Comparison of ENCODE assay signal across 8 mouse cellular contexts in genomic region chr6:99692206-99692915, GRCm38 (mm10). TPM values are rescaled to one million over a fixed set of nuclear protein-coding genes. Genes with fewer than 3 reads are reported as not detected.
DNase-seq lines count a peak whose midpoint lies in the region; ATAC-seq and TF ChIP-seq lines count a peak whose summit lies in the region.

Gpr27 (plus strand) TSS chr6:99692679.

- H3K9ac ChIP-seq in forebrain, embryonic 14.5 days (ENCODE audit: low read length): peak within 1 kb of the TSS; percentile 89
- H3K9ac ChIP-seq in hindbrain, embryonic 16.5 days (ENCODE audit: low read depth, low read length): peak within 1 kb of the TSS; percentile 96
- peak within 1 kb of the TSS; percentile 89 for H3K9ac ChIP-seq in limb, embryonic 14.5 days (ENCODE audit: low read depth, low read length, severe bottlenecking)

- peak within 1 kb of the TSS; percentile 85 for H3K4me2 ChIP-seq in forebrain, embryonic 14.5 days (ENCODE audit: low read length)
- peak within 1 kb of the TSS; percentile 74 for H3K4me2 ChIP-seq in hindbrain, embryonic 16.5 days (ENCODE audit: low read length)
- peak within 1 kb of the TSS; percentile 94 for H3K4me2 ChIP-seq in limb, embryonic 14.5 days (replicated peaks; ENCODE audit: low read depth, low read length, severe bottlenecking)

- peak; percentile 86 for ATAC-seq in forebrain, embryonic 14.5 days
- peak; percentile 84 for ATAC-seq in hindbrain, embryonic 16.5 days
- ATAC-seq in limb, embryonic 14.5 days (ENCODE audit: low FRiP score, low read depth): peak; percentile 64
- ATAC-seq in neutrophil, adult 5-6 weeks (ENCODE audit: extremely low read depth, insufficient number of reproducible peaks, low FRiP score, poor library complexity, severe bottlenecking): 0 out of 2 replicates have a peak, but pooled peaks have one; percentile 13
- no peak for ATAC-seq in activated CD4-positive, CD25-positive, alpha-beta regulatory T cell, adult 4 months

- H3K36me3 ChIP-seq in forebrain, embryonic 14.5 days (ENCODE audit: control insufficient read depth, insufficient read depth, low read length): no peaks in the 10 kb centered on the region
- no peaks in the 10 kb centered on the region for H3K36me3 ChIP-seq in hindbrain, embryonic 16.5 days (ENCODE audit: control insufficient read depth, insufficient read depth, low read length)
- no peaks in the 10 kb centered on the region for H3K36me3 ChIP-seq in limb, embryonic 14.5 days (ENCODE audit: control insufficient read depth, insufficient read depth, low read length)

- no peak for DNase-seq in lung, adult 2 months
- DNase-seq in lung, postnatal 36 days: no peak
- DNase-seq in cerebellum, adult 11 months: peak; percentile 42
- DNase-seq in forebrain, embryonic 14.5 days (ENCODE audit: low spot score): peak; percentile 58
- peak; percentile 30 for DNase-seq in limb, embryonic 14.5 days (ENCODE audit: low spot score)

- H3K4me3 ChIP-seq in lung, adult 2 months (replicated peaks; ENCODE audit: extremely low read depth, low read depth, low read length): peak within 1 kb of the TSS; percentile 78
- peak within 1 kb of the TSS; percentile 74 for H3K4me3 ChIP-seq in forebrain, embryonic 14.5 days (ENCODE audit: low read depth, low read length)
- H3K4me3 ChIP-seq in hindbrain, embryonic 16.5 days (ENCODE audit: low read length): peak within 1 kb of the TSS; percentile 88
- H3K4me3 ChIP-seq in limb, embryonic 14.5 days (replicated peaks; ENCODE audit: low read length): peak within 1 kb of the TSS; percentile 69

- H3K4me1 ChIP-seq in lung, adult 2 months (ENCODE audit: control insufficient read depth, insufficient read depth, low read length): no peaks in the 10 kb centered on the region
- H3K4me1 ChIP-seq in forebrain, embryonic 14.5 days (ENCODE audit: control insufficient read depth, insufficient read depth, low read length): peaks cover 14% of the 10 kb centered on the region
- peaks cover 25% of the 10 kb centered on the region for H3K4me1 ChIP-seq in hindbrain, embryonic 16.5 days (ENCODE audit: control insufficient read depth, insufficient read depth, low read depth, low read length)
- H3K4me1 ChIP-seq in limb, embryonic 14.5 days (ENCODE audit: control insufficient read depth, insufficient read depth, low read length): peaks cover 6% of the 10 kb centered on the region

- no peak for TF ChIP-seq CTCF in lung, adult 2 months (IDR thresholded peaks at IDR 0.05; ENCODE audit: insufficient read depth, low read length)

- H3K27me3 ChIP-seq in forebrain, embryonic 14.5 days (replicated peaks; ENCODE audit: control insufficient read depth, insufficient read depth, low read length): peaks cover 21% of the 10 kb centered on the region; the same call in 1 of the 2 replicates
- H3K27me3 ChIP-seq in hindbrain, embryonic 16.5 days (replicated peaks; ENCODE audit: control insufficient read depth, insufficient read depth, low read length): peaks cover 6% of the 10 kb centered on the region
- peaks cover 30% of the 10 kb centered on the region for H3K27me3 ChIP-seq in limb, embryonic 14.5 days (ENCODE audit: control insufficient read depth, insufficient read depth, low read length)

- H3K27ac ChIP-seq in forebrain, embryonic 14.5 days (ENCODE audit: low read depth, low read length): peak within 1 kb of the TSS; percentile 90
- H3K27ac ChIP-seq in hindbrain, embryonic 16.5 days (ENCODE audit: low read depth, low read length): peak within 1 kb of the TSS; percentile 92
- peak within 1 kb of the TSS; percentile 65 for H3K27ac ChIP-seq in limb, embryonic 14.5 days (replicated peaks; ENCODE audit: low read depth, low read length)

- no peak for TF ChIP-seq POLR2A in lung, adult 2 months (IDR thresholded peaks at IDR 0.05; ENCODE audit: borderline replicate concordance, extremely low read depth, low read depth, low read length)
- 0 out of 2 replicates have a peak, but pooled peaks have one; percentile 22 for TF ChIP-seq POLR2A in limb, embryonic 14.5 days (IDR thresholded peaks at IDR 0.05; ENCODE audit: borderline replicate concordance, extremely low read depth, insufficient read depth, insufficient read length)

- no peaks in the 10 kb centered on the region for H3K9me3 ChIP-seq in forebrain, embryonic 14.5 days (replicated peaks; ENCODE audit: control insufficient read depth, low read length)
- no peaks in the 10 kb centered on the region for H3K9me3 ChIP-seq in hindbrain, embryonic 16.5 days (ENCODE audit: control insufficient read depth, low read length)
- H3K9me3 ChIP-seq in limb, embryonic 14.5 days (ENCODE audit: control insufficient read depth, low read length): no peaks in the 10 kb centered on the region

- WGBS in lung, adult 2 months: under 1% methylated on average over 100 of the region's 112 CpGs
- under 1% methylated on average over 86 of the region's 112 CpGs for whole genome bisulfite sequencing in forebrain, embryonic 14.5 days
- WGBS in hindbrain, embryonic 16.5 days: under 1% methylated on average over 73 of the region's 112 CpGs
- WGBS in limb, embryonic 14.5 days: under 1% methylated on average over 22 of the region's 112 CpGs

RNA-seq across cellular contexts. Expression of gene Gpr27, which starts in this region (rescaled TPM):
- polyA plus RNA-seq in lung, adult 2 months (2012; rRNA removed): 3.0 and 4.2 TPM in 2 replicates
- polyA plus RNA-seq in forebrain, embryonic 14.5 days (2014; fragmentation: Nextera tagmentation; extraction: Ambion mirVana): 14.7 and 16.4 TPM in 2 replicates
- polyA plus RNA-seq in hindbrain, embryonic 16.5 days (2015; fragmentation: Nextera tagmentation; extraction: Ambion mirVana): 13.8 and 15.4 TPM in 2 replicates
- 14.1 and 20.2 TPM in 2 replicates for polyA plus RNA-seq in limb, embryonic 14.5 days (2012; rRNA removed)
- 11.0 and 13.3 TPM in 2 replicates for polyA plus RNA-seq in limb, embryonic 14.5 days (2014; fragmentation: Nextera tagmentation; extraction: Ambion mirVana)
- 0.74 TPM in 1 of 2 replicates, not detected in the other for total RNA-seq in neutrophil, adult 5-6 weeks (2017)
- polyA plus RNA-seq in activated CD4-positive, CD25-positive, alpha-beta regulatory T cell, adult 4 months (2017; shearing (Covaris generic)): not detected

Comparison
In these comparisons a context has a peak if more than half of its experiments do, and no peak if none do; other contexts are left out.
1. Peak in ATAC-seq in neutrophil, adult 5-6 weeks; RNA of the gene not detected or under 1 TPM.
2. DNase-seq: peak in cerebellum, adult 11 months (single experiment), forebrain, embryonic 14.5 days (single experiment) and limb, embryonic 14.5 days (single experiment); none in lung, adult 2 months (single experiment) and lung, postnatal 36 days (single experiment).
3. Peak in every context shown above with its lines, with median percentiles within 50 percentile points of each other: H3K4me3 ChIP-seq, H3K27ac ChIP-seq, H3K4me2 ChIP-seq and H3K9ac ChIP-seq.